Mouse (Mus musculus): ENCODE results near the gene Snx18.

DNA sequence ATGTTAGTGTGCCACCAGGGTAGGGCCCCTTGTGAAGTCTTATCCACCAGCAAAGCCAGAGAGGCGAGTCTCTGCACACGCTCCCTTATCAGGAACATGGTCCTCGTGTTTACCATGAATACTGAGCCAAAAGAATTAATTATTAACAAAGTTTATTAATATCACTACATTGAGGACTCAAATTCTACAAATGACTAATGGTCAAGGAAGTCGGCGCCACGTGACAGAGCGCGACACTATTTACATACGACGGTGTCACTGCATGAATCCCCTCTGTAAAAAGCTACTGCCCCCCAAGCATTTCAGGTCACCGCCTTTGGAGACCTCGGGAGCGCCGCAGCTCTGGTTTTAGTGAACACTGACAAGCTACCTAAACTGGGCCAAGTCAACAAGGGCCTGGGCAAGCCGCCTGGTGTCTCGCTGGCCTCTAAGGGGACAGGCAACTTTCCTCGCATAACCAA, 15.5 kb downstream of the Snx18 start:
- TF ChIP-seq CTCF (IDR thresholded peaks at IDR 0.05; ENCODE audit: low read depth, low read length): no peak
- TF ChIP-seq POLR2A (IDR thresholded peaks at IDR 0.05; ENCODE audit: extremely low read depth, insufficient read depth, low read length): no peak

All from liver, adult 2 months (tissue).